14 mouse cellular contexts compared by ENCODE assay signal in genomic region chr17:70985501-70986354, GRCm38 (mm10). TPM values are rescaled to one million over a fixed set of nuclear protein-coding genes. Genes with fewer than 3 reads are reported as not detected.
DNase-seq lines count a peak whose midpoint lies in the region; ATAC-seq and TF ChIP-seq lines count a peak whose summit lies in the region.
"Had no signal": no experiment of that assay in that cellular context is flagged by ENCODE, and none has a peak within 500 bp of the region (broad histone marks: within the 10 kb centered on the region; RNA-seq: fewer than 3 reads in every experiment).

No protein-coding gene starts in this region.

- no peak for TF ChIP-seq CTCF in spleen, adult 2 months (IDR thresholded peaks at IDR 0.05; ENCODE audit: extremely low read depth, insufficient read depth, insufficient read length, insufficient replicate concordance)
- no peak for TF ChIP-seq CTCF in midbrain, postnatal 0 days (IDR thresholded peaks at IDR 0.05)

- no peak for ATAC-seq in intestine, embryonic 16.5 days
- ATAC-seq in neutrophil, adult 5-6 weeks (ENCODE audit: extremely low read depth, insufficient number of reproducible peaks, low FRiP score, poor library complexity, severe bottlenecking), result peak; percentile 49
- no peak for ATAC-seq in midbrain, postnatal 0 days (ENCODE audit: low FRiP score)
- no peak for ATAC-seq in midbrain, embryonic 14.5 days (ENCODE audit: low FRiP score, low TSS enrichment)
- ATAC-seq: midbrain, embryonic 16.5 days had no signal

- no peak for TF ChIP-seq POLR2A in spleen, adult 2 months (IDR thresholded peaks at IDR 0.05; ENCODE audit: low read depth, low read length)

- H3K27ac ChIP-seq in spleen, adult 2 months (ENCODE audit: insufficient read depth, low read length), result peak overlapping the region; percentile 27
- H3K27ac ChIP-seq in intestine, embryonic 16.5 days (ENCODE audit: low read length), result peak overlapping the region; percentile 42; the same call in 1 of the 2 replicates
- no peak overlapping the region for H3K27ac ChIP-seq in midbrain, postnatal 0 days (ENCODE audit: low read depth, low read length)
- no peak overlapping the region for H3K27ac ChIP-seq in midbrain, embryonic 14.5 days (replicated peaks; ENCODE audit: low read depth, low read length)
- H3K27ac ChIP-seq: limb, embryonic 15.5 days had no signal

- H3K4me2 ChIP-seq in intestine, embryonic 16.5 days (ENCODE audit: low read depth, low read length), result no peak overlapping the region
- no peak overlapping the region for H3K4me2 ChIP-seq in midbrain, postnatal 0 days (ENCODE audit: low read depth, low read length, poor library complexity, severe bottlenecking)
- H3K4me2 ChIP-seq in midbrain, embryonic 14.5 days (ENCODE audit: low read length), result no peak overlapping the region
- H3K4me2 ChIP-seq: limb, embryonic 15.5 days had no signal

- WGBS in spleen, adult 2 months, result 58% methylated on average over 15 of the region's 15 CpGs
- WGBS in intestine, embryonic 16.5 days, result 84% methylated on average over 15 of the region's 15 CpGs
- WGBS in midbrain, postnatal 0 days, result 91% methylated on average over 15 of the region's 15 CpGs
- 95% methylated on average over 15 of the region's 15 CpGs for WGBS in midbrain, embryonic 14.5 days

- H3K4me1 ChIP-seq in spleen, adult 2 months (ENCODE audit: control insufficient read depth, insufficient read depth, insufficient read length), result peaks cover 24% of the 10 kb centered on the region
- peaks cover 30% of the 10 kb centered on the region for H3K4me1 ChIP-seq in intestine, embryonic 16.5 days (ENCODE audit: control insufficient read depth, insufficient read depth, low read length)
- peaks cover 9% of the 10 kb centered on the region for H3K4me1 ChIP-seq in midbrain, postnatal 0 days (ENCODE audit: insufficient read depth, low read length)
- peaks cover 16% of the 10 kb centered on the region for H3K4me1 ChIP-seq in midbrain, embryonic 14.5 days (ENCODE audit: control insufficient read depth, insufficient read depth, low read length)

- H3K36me3 ChIP-seq in spleen, adult 2 months (ENCODE audit: control insufficient read depth, insufficient read depth, low read length), result peaks cover 13% of the 10 kb centered on the region
- peaks cover 13% of the 10 kb centered on the region for H3K36me3 ChIP-seq in intestine, embryonic 16.5 days (ENCODE audit: control insufficient read depth, insufficient read depth, low read length)
- peaks cover 11% of the 10 kb centered on the region for H3K36me3 ChIP-seq in midbrain, postnatal 0 days (ENCODE audit: insufficient read depth, low read length)
- H3K36me3 ChIP-seq in midbrain, embryonic 14.5 days (ENCODE audit: control insufficient read depth, insufficient read depth, low read length), result peaks cover 19% of the 10 kb centered on the region

- H3K9me3 ChIP-seq in intestine, embryonic 16.5 days (ENCODE audit: control insufficient read depth, low read length), result no peaks in the 10 kb centered on the region; the same call in 1 of the 2 replicates
- no peaks in the 10 kb centered on the region for H3K9me3 ChIP-seq in midbrain, postnatal 0 days (ENCODE audit: low read length)
- no peaks in the 10 kb centered on the region for H3K9me3 ChIP-seq in midbrain, embryonic 14.5 days (ENCODE audit: control insufficient read depth, low read length)
- H3K9me3 ChIP-seq: limb, embryonic 15.5 days had no signal

- DNase-seq in spleen, adult 2 months (ENCODE audit: low read depth in 1 of 2, low spot score in 2 of 2), result no peak
- no peak for DNase-seq in spleen, postnatal 10 days (ENCODE audit: low spot score in 2 of 2)
- peak; percentile 88 for DNase-seq in R1 (ENCODE audit: low read depth, low spot score)
- no peak for DNase-seq in midbrain, postnatal 0 days (ENCODE audit: low spot score)
- no peak for DNase-seq in midbrain, embryonic 14.5 days
- DNase-seq: cerebellum, postnatal 14 days; heart, postnatal 10 days; kidney, adult 8-10 months; layer of hippocampus, postnatal 36 days had no signal

- H3K27me3 ChIP-seq in spleen, adult 2 months (ENCODE audit: control insufficient read depth, insufficient read depth, low read length), result no peaks in the 10 kb centered on the region
- no peaks in the 10 kb centered on the region for H3K27me3 ChIP-seq in intestine, embryonic 16.5 days (replicated peaks; ENCODE audit: control insufficient read depth, insufficient read depth, low read length)
- H3K27me3 ChIP-seq in midbrain, postnatal 0 days (ENCODE audit: insufficient read depth, low read length), result no peaks in the 10 kb centered on the region
- no peaks in the 10 kb centered on the region for H3K27me3 ChIP-seq in midbrain, embryonic 14.5 days (ENCODE audit: control insufficient read depth, insufficient read depth, low read length)
- H3K27me3 ChIP-seq: limb, embryonic 15.5 days had no signal

- H3K9ac ChIP-seq in intestine, embryonic 16.5 days (ENCODE audit: low read depth, low read length), result no peak overlapping the region
- H3K9ac ChIP-seq in midbrain, postnatal 0 days (replicated peaks; ENCODE audit: low read length, poor library complexity, severe bottlenecking), result no peak overlapping the region
- H3K9ac ChIP-seq in midbrain, embryonic 14.5 days (replicated peaks; ENCODE audit: low read length), result no peak overlapping the region
- H3K9ac ChIP-seq: limb, embryonic 15.5 days had no signal

- H3K4me3 ChIP-seq in spleen, adult 2 months (ENCODE audit: extremely low read depth, insufficient read depth, insufficient read length), result no peak overlapping the region
- H3K4me3 ChIP-seq in intestine, embryonic 16.5 days (ENCODE audit: low read length), result no peak overlapping the region
- no peak overlapping the region for H3K4me3 ChIP-seq in midbrain, postnatal 0 days (ENCODE audit: low read depth, low read length)
- H3K4me3 ChIP-seq in midbrain, embryonic 14.5 days (replicated peaks; ENCODE audit: low read depth, low read length), result no peak overlapping the region
- H3K4me3 ChIP-seq: erythroblast, embryonic 14.5 days; limb, embryonic 15.5 days had no signal

RNA-seq across cellular contexts. Expression of gene Myom1, which starts 16.7 kb away (rescaled TPM):
- polyA plus RNA-seq in spleen, adult 2 months (2012; rRNA removed), result 1.5 and 3.0 TPM in 2 replicates
- 10.6 and 10.8 TPM in 2 replicates for polyA plus RNA-seq in intestine, embryonic 16.5 days (2015; fragmentation: Nextera tagmentation; extraction: Ambion mirVana)
- total RNA-seq in neutrophil, adult 5-6 weeks (2017), result 1.0 and 2.3 TPM in 2 replicates
- 0.60 and 0.90 TPM in 2 replicates for total RNA-seq in midbrain, postnatal 0 days (2014; rRNA removed)
- 0.66 and 1.2 TPM in 2 replicates for polyA plus RNA-seq in midbrain, postnatal 0 days (2015; fragmentation: Nextera tagmentation; extraction: Ambion mirVana)
- polyA plus RNA-seq in midbrain, embryonic 14.5 days (2014; fragmentation: Nextera tagmentation; extraction: Ambion mirVana), result 0.85 and 1.3 TPM in 2 replicates
- polyA plus RNA-seq: erythroblast, embryonic 14.5 days had no signal

RNA-seq across cellular contexts. Expression of gene Myl12a, which starts 16.9 kb away (rescaled TPM):
- polyA plus RNA-seq in spleen, adult 2 months (2012; rRNA removed), result 53.0 and 64.9 TPM in 2 replicates
- 485 and 503 TPM in 2 replicates for polyA plus RNA-seq in intestine, embryonic 16.5 days (2015; fragmentation: Nextera tagmentation; extraction: Ambion mirVana)
- total RNA-seq in neutrophil, adult 5-6 weeks (2017), result 159 and 183 TPM in 2 replicates
- 39.9 and 40.9 TPM in 2 replicates for total RNA-seq in midbrain, postnatal 0 days (2014; rRNA removed)
- polyA plus RNA-seq in midbrain, postnatal 0 days (2015; fragmentation: Nextera tagmentation; extraction: Ambion mirVana), result 65.3 and 65.7 TPM in 2 replicates
- 72.1 and 109 TPM in 2 replicates for polyA plus RNA-seq in midbrain, embryonic 14.5 days (2014; fragmentation: Nextera tagmentation; extraction: Ambion mirVana)

Comparison
In these comparisons a context has a peak if more than half of its experiments do, and no peak if none do; other contexts are left out.
1. H3K27ac ChIP-seq: peak in spleen, adult 2 months (single experiment) and intestine, embryonic 16.5 days (single experiment); none in midbrain, postnatal 0 days (single experiment) and midbrain, embryonic 14.5 days (single experiment).